Mouse (Mus musculus): ENCODE data around the gene Lmo3.

GRCm38 (mm10) chr6:138482834-138483233 is 98.9 kb downstream of the Lmo3 start:
- TF ChIP-seq MAFK (IDR thresholded peaks at IDR 0.05; ENCODE audit: insufficient replicate concordance, low read length) (no peak), CTCF (conservative IDR thresholded peaks at IDR 0.05 in 1 of 2, IDR thresholded peaks at IDR 0.05 in 1 of 2; ENCODE audit: low read depth in 2 of 2, low read length in 2 of 2) (no peak), CHD1 (IDR thresholded peaks at IDR 0.05; ENCODE audit: low read depth, low read length) (no peak), POLR2A (IDR thresholded peaks at IDR 0.05; ENCODE audit: low read depth, low read length) (no peak), KAT2A (IDR thresholded peaks at IDR 0.05; ENCODE audit: insufficient replicate concordance, low read length) (no peak), GABPA (IDR thresholded peaks at IDR 0.05; ENCODE audit: insufficient replicate concordance, low read depth, low read length) (no peak), UBTF (IDR thresholded peaks at IDR 0.05; ENCODE audit: low read depth, low read length) (no peak)
